Mouse (Mus musculus) testis, postnatal 14 days (tissue): ENCODE measurements around the gene Jade2.
A peak's percentile ranks its signal among the peaks of the same experiment; 100 is the strongest.

Experiments
- DNase-seq: peaks from one replicate; pipeline ENCODE4 v3.0.0; 2021; ENCODE audit warnings: low spot score

Jade2 gene

GRCm38 (mm10) chr11:51834067-51834411 lies 23.4 kb downstream of the Jade2 start:
- no peak for DNase-seq

- no peak for DNase-seq
Observed at GRCm38 (mm10) chr11:51833393-51834066, 23.9 kb downstream of the Jade2 start.

- no peak for DNase-seq
Observed at GRCm38 (mm10) chr11:51832992-51833391, 24.5 kb downstream of the Jade2 start.

- DNase-seq, result no peak
Observed at GRCm38 (mm10) chr11:51831962-51832909, 25.2 kb downstream of the Jade2 start.

- DNase-seq, result no peak
Observed at GRCm38 (mm10) chr11:51824867-51825424, 32.5 kb downstream of the Jade2 start.

- DNase-seq, result no peak
Observed at GRCm38 (mm10) chr11:51823963-51824753, 33.3 kb downstream of the Jade2 start.

- no peak for DNase-seq
Observed at GRCm38 (mm10) chr11:51823271-51823670, 34.2 kb downstream of the Jade2 start.

- no peak for DNase-seq
Observed at GRCm38 (mm10) chr11:51822736-51823135, 34.7 kb downstream of the Jade2 start.

GRCm38 (mm10) chr11:51820861-51821260 lies 36.6 kb downstream of the Jade2 start:
- peak; percentile 59 for DNase-seq

GRCm38 (mm10) chr11:51819964-51820363 lies 37.5 kb downstream of the Jade2 start:
- DNase-seq, result no peak

- no peak for DNase-seq
Observed at GRCm38 (mm10) chr11:51818837-51819236, 38.6 kb downstream of the Jade2 start.

GRCm38 (mm10) chr11:51817756-51818155 lies 39.7 kb downstream of the Jade2 start:
- DNase-seq, result peak; percentile 75

- DNase-seq, result no peak
Observed at GRCm38 (mm10) chr11:51812022-51812546, 45.4 kb downstream of the Jade2 start.

GRCm38 (mm10) chr11:51811230-51811629 lies 46.2 kb downstream of the Jade2 start:
- no peak for DNase-seq

GRCm38 (mm10) chr11:51809632-51810224 lies 47.7 kb downstream of the Jade2 start:
- no peak for DNase-seq

GRCm38 (mm10) chr11:51807108-51807879 lies 50.2 kb downstream of the Jade2 start:
- DNase-seq, result no peak

GRCm38 (mm10) chr11:51805221-51805981 lies 52.1 kb downstream of the Jade2 start:
- DNase-seq, result peak; percentile 80

GRCm38 (mm10) chr11:51800634-51801325 lies 56.7 kb downstream of the Jade2 start:
- DNase-seq, result no peak

GRCm38 (mm10) chr11:51796272-51796671 lies 61.2 kb downstream of the Jade2 start:
- no peak for DNase-seq
